Mouse (Mus musculus): ENCODE measurements around the gene Lars2. TPM values are rescaled to one million over a fixed set of nuclear protein-coding genes. Genes with fewer than 3 reads are reported as not detected.

Lars2 gene
- total RNA-seq, 1 experiment from 2014 or later: 141 TPM

DNA sequence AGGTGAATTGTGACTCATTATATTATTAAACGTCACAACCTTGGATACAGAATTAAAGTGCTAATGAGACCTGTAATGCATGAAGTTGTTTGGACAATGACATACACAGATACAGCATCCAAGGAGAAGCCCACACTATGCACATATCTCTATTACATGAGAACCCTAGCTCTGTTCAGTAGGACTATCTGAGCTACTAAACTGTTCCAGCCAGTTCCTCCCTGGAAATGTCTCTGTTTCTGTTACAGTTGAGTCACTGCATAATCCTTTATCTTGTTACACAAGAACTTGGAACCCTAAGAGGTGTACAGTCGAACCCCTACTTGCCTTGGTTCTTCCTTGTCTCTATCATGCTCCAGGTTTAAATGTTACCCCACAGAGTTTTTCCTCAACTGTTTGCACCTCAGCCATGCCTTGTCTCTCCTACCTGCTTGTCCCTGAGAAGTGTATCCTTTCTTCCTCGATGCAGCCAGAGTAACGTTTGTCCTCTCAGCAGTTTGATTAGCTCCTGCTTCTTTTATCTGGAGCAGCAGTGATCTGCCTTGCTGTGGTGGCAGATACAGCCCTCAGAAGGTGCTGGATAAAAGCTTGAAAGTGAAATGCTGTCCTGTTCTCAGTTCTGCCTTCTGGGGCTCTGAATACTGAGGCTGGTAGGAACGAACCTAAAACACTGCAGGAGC, 101.8 kb downstream of the Lars2 start:
- peak; percentile 71 for ATAC-seq (replicated peaks; ENCODE audit: low read depth, poor library complexity, severe bottlenecking)

DNA sequence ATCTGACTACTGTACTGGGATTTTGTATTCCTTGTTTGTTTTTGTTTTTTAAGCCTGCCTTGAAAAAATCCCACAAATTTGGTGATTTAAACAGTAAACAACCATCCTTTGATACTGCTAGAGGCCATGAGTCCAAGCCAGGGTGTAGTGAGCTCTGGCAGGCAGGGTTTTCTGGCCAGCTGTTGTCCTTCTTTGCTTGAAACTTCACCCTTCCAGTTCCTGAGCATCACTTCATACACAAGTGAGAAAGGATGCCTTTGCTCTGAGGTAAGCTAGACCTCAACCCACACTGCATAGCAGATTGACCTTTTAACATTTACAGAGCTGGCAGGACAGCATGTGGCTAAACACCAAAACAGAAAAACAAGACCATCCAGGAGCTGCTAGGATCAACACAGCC, 102.4 kb downstream of the Lars2 start:
- no peak for ATAC-seq (replicated peaks; ENCODE audit: low read depth, poor library complexity, severe bottlenecking)

DNA sequence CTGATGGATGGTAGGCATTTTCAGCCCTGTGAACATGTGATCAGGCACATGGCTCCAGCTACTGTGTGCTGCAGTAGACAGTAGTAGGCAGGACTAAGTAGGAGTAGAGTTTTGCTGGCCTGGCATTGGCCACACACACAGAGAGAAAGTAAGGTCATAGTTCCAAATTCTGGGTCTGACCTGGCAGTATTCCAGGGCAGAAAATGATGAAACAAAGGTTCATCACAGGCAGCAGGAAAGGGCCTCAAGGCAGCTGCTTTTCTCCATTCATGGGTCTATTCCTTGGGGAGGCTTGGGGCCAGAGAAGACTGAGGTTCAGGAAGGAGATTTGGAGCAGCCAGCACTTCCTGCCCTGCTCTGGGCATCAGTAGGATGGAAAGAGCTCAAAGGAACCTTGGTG, 106.7 kb downstream of the Lars2 start:
- ATAC-seq (replicated peaks; ENCODE audit: low read depth, poor library complexity, severe bottlenecking): no peak

DNA sequence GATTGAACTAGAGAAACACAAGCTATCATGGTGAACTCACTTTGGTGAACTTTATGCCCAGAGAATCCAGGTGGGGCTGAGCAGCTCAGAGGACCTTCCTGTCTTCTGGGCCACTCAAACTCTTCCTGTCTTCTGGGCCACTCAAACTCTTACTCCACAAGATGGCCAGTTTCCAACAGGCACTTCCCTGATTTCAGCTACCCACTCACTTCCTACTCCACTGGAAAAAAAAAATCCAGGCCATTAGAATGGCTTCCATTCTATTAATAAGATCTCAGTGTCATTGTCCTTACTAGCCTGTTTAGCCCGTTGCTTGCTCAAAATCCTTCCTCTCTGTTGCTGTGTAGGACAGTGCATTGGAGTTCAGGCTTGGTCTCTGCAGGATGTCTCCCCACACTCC, 108.8 kb downstream of the Lars2 start:
- no peak for ATAC-seq (replicated peaks; ENCODE audit: low read depth, poor library complexity, severe bottlenecking)

DNA sequence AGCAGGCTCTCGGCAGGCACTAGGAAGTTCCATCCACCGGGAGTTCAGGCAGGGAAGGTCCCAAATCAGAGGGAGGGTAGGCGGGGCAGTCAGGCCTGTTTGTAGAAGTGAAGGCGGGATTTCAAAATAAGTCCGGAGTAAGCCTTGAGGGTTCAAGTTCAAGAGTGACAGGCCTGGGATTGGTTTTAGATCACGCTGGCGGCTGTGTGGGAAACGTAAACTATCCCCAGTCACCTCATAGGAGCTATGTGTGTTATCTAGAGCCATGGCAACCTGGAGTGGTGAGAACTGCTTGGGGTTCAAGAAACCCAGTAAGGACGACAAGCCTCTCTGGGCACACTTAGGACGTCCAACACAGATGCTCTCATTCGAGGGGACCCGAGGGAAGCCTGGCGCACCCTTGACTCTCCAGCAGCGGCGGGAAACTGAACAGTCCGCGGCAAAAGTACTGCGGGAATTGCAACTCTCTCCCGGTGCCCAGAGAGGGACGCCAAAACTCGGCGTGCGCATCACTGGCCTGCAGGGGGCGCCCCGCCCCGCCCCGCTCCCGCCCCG, 111.4 kb downstream of the Lars2 start:
- peak; percentile 52 for ATAC-seq (replicated peaks; ENCODE audit: low read depth, poor library complexity, severe bottlenecking)

DNA sequence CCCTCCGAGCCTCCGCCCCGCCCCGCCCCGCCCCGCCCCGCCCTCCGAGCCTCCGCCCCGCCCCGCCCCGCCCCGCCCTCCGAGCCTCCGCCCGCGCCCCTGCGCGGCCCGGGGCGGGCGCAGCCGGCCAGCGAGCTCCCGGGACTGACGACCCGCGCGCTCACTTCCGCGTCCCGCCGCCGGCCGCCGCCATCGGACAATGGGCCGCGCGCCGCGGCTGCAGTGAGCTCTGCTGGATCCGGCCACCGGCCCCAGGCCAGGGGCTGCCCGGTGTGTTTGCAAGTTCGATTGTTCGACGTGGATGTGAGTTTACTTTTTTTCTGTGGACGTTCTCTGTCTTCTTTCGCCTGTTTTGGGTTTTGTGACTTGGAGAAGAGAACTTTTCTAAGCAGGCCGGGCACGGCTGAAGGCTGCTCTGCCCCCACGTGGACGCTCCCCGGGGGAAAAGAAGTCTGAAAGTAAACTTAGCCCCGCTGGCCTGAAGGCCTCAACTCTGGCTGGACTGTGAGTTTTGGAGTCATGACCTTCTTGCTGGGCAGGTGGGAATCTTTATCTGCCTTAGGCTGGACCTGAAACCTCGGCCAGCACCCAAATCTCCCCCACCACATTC, 112.0 kb downstream of the Lars2 start, which contains the start of gene Limd1:
TSS of gene Limd1 (plus strand) at position 121 of the 610 bp plus-strand sequence.
- ATAC-seq (replicated peaks; ENCODE audit: low read depth, poor library complexity, severe bottlenecking): peak; percentile 21; the same call in 1 of the 2 replicates

DNA sequence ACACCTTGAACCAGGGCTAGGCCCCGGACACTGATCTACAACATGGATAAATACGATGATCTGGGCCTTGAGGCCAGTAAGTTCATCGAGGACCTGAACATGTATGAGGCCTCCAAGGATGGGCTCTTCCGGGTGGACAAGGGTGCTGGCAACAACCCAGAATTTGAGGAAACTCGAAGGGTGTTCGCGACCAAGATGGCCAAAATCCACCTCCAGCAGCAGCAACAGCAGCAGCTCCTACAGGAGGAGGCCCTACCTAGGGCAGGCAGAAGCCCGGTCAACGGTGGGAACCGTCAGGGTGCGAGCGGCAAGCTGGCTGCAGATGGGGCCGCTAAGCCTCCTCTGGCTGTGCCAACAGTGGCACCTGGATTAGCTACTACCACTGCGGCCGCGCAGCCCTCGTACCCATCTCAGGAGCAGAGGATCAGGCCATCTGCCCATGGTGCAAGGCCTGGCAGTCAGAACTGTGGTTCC, 112.5 kb downstream of the Lars2 start:
- no peak for ATAC-seq (replicated peaks; ENCODE audit: low read depth, poor library complexity, severe bottlenecking)

DNA sequence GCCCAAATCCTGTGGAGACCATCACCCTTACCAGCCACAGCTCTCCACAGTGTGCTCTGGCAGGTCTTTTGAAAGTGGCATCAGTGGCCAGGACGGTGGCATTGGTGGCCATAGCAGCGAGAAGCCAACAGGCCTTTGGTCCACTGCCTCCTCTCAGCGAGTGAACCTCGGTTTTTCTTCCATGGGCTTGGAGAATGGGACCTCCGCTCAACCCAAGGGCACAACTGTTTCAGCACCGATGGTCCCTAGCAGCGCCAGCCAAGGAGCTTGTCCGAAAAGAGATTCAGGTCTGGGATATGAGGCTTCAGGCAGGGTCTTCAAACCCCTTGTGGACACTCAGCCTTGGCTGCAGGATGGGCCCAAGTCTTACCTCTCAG, 113.1 kb downstream of the Lars2 start:
- no peak for ATAC-seq (replicated peaks; ENCODE audit: low read depth, poor library complexity, severe bottlenecking)

DNA sequence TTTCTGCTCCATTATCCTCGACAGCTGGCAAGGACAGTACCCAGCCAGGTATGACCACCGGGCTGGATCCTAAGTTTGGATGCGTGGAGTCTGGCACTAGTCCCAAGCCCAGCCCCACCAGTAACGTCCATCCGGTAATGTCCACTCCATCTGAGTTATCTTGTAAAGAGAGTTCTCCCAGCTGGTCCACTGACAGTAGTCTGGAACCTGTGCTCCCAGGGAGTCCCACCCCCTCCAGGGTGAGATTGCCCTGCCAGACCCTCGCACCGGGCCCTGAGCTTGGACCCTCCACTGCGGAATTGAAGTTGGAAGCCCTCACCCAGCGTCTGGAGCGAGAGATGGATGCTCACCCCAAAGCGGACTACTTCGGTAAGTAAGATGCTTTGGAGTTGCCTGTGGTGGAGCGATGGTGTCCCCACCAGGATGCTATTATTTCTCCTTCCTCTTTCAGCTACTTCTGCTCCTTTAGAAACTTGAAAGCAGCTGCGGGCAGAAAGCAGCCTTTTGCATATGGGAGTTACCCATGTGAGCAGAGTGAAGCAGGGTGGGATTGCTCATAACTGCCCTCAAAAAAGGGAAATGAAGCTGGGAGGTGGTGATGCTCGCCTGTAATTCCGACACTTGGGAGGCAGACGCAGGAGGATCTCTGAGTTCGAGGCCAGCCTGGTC, 113.7 kb downstream of the Lars2 start:
- ATAC-seq (replicated peaks; ENCODE audit: low read depth, poor library complexity, severe bottlenecking): peak; percentile 67

DNA sequence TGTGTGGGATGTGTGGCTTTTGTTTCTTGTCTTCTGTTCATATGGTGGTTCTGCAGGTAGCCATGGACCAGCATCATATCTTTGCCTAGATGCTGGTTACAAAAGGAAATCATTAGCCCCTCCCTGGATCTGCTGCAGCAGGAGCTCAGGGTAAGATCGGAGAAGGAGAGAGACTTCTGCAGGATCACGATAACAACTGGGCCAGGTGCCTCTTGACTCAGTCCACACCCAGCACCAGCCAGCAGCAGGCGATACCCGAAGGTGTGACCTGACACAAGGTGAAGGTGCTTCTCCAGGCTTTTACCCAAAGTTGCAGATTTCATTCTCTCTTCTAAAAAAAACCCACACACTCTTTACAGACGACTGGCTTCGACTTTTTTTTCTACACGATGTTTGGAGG, 114.4 kb downstream of the Lars2 start:
- no peak for ATAC-seq (replicated peaks; ENCODE audit: low read depth, poor library complexity, severe bottlenecking)

DNA sequence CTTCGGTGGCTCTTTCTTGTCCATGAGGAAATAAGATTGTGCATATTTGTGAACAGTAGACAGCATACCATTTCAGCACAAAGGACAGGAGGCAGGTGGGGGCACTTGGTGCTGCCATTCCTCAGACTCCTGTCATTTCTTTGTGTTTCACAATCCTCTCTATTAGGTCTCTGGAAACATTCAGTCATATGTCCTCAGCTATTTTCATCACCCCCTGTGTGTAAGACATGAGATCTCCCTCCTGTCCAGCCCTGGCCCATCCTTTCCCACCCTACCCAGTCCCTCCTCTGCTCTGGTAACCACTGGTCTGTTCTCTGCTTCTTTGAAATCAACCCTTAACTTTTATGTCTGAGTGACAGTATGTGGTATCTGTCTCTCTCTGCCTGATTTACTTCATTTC, 116.9 kb downstream of the Lars2 start:
- no peak for ATAC-seq (replicated peaks; ENCODE audit: low read depth, poor library complexity, severe bottlenecking)

DNA sequence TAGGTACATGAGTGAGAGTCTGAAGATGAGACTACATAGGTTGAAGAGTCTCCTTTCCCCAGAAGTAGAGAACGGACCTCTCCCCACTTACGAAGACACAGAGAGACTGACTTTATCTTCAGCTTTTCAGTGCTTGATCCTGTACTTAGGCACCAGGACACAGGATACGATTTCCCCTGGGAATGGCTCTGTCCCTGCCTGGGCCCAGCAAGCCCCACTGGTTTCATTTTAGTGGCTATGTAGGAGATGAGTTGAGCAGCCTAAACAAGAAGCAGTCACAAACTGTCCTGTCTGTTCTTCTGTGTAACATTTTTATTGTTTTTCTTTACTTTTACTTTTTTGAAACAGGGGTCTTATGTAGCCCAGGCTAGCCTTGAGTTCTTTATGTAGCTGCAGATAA, 118.1 kb downstream of the Lars2 start:
- ATAC-seq (replicated peaks; ENCODE audit: low read depth, poor library complexity, severe bottlenecking): no peak

DNA sequence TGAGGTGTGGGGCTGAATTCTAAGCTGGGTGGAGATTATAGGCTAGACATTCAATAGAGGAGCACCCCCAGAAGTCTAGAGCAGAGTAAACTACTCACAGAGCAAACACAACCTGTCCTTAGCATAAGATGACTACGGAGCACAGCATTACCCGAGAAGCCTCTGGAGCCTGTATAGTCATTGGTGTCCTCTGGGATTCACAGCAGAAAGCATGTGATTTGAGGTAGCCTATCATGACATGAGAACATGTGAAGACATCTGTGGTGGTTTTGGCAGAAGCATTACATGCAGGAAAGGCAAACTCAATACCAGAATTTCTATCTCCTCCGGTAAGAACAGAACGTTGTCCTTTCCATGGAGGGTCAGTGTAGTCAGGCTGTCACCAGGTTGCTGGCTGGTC, 118.8 kb downstream of the Lars2 start:
- ATAC-seq (replicated peaks; ENCODE audit: low read depth, poor library complexity, severe bottlenecking): no peak

DNA sequence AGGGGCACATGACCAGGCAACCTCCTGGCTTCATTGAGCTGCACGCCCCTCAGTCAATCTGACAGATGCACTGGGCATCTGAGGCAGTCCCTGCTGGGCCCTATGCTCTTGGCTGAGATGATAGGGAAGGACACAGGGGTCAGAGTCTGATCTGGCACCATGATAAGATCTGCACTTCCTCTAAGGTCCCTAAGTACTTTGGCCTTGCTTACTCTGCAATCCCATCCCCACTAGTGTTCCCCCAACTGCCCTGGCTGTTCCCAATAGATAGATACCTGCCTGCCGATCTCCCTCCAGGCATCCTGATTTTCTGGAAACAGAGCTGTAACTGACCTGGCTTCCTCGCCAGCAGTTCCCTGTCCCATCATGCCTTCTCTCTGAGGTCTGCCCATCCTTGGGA, 119.9 kb downstream of the Lars2 start:
- no peak for ATAC-seq (replicated peaks; ENCODE audit: low read depth, poor library complexity, severe bottlenecking)

DNA sequence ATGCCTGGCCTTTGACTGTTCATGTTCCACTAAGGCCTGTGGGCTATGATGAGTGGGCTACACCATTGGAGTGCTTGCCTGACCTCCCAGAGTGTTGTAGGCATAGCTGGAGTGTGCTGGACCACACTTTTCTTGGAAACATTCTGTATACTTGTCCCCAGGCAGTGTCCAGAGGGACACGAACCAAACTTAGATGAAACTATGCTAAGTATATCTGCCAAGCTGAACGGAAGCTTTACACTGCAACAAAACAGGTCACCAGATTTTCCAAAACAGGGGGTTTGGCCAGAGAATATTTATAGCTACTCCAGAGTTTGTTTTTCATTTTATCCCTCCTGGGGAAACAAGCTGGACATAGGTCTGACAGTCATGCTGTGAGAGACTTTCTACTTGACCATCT, 122.3 kb downstream of the Lars2 start:
- no peak for ATAC-seq (replicated peaks; ENCODE audit: low read depth, poor library complexity, severe bottlenecking)

DNA sequence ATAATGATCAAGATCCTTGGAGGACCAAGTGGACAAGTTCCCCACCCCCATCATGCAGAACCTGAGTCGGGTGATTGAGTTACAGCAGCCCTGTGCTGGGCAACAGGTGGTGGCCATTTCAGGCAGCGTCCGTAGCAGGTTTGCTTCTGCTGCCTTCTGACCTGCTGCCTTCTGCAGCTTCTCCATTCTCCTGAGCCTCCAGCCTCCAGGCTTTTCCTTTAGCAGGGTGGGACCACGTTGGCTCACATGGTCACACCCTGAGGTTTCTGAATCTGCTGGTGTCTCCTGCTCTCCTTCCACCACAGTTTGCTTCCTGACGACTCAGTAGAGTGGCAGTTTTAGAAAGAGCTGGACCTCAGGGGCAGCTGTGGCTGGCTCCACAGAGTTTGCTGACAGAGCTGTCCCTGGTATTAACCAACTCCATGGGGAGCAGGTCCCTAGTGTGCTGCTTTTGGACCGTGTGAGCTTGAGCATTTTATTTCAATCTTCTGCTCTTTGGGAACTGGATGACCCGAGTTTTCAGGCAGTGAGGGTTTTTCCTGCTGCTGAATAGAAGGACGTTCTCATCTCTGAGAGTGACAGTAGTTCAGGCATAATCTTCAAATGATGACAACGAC, 123.1 kb downstream of the Lars2 start:
- ATAC-seq (replicated peaks; ENCODE audit: low read depth, poor library complexity, severe bottlenecking): 0 out of 2 replicates have a peak, but pooled peaks have one; percentile 21

DNA sequence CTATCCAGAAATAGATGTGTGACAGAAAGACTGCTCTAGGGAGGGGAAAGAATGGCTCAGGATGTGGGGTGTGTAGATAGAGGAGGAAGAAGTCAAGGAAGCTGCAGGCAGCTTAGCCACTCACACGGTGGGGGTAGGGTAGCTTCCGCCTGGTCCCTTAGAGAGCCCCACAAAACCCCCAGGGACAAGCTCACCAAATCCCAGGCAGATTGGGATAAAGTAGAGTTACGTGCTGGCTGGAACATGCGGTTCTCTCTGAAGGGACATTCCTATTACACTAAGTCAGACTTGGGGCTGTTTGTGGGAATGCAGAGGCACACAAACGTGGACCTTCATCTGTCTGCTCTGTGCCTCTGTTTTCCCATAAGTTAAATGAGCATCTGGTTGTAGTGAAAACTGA, 124.2 kb downstream of the Lars2 start:
- no peak for ATAC-seq (replicated peaks; ENCODE audit: low read depth, poor library complexity, severe bottlenecking)

DNA sequence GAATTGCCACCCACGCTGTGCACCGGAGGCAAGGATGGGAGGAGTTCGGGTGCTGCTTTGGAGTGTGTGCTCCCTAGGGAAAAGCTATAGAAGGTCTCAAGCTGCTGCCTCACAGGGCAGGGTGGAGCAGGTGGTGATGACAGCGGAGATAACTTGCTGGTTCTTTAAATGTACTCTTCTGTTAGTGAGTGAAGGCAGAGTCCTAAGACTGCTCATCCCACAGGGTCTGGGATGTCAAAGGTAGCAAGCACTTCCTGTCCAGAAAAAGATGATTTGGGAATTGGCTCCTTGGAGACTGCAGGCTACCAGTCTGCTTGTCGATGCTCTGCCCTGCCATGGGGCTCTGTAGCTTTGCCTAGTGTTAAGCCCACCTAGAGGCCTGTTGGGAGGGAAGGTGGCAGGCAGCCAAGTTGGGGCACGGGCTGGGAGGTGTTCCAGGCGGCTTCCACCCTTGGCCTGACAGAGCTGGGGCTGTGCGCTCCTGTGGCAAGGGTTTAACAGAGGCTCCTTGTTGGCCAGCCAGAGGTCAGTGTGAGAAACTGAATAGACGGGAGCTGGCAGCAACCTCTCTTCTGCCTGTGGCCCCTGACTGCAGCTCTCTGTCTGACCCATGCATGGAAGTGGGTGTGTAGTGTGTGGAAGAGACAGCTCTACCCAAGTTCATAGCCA, 125.3 kb downstream of the Lars2 start:
- ATAC-seq (replicated peaks; ENCODE audit: low read depth, poor library complexity, severe bottlenecking): no peak; the same call in 1 of the 2 replicates

DNA sequence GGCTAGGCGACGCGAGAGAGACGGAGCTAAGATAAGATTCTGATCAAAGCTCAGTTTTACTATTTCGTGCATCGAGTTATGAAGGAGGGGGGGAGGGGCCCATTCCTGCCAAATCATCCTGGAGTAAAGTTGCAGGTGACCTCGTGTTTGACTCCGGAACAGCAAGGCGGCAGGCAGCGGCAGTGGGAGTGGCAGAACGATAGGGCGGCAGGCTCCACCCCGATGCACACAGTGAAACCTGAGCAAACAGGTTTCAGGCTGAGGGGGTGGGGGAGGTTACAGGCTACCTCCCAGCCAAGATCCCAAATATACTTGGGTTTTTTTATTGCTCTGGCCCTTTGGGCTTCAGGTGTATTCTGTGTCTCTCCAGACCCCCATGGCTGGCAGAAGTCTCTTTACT, 129.9 kb downstream of the Lars2 start:
- no peak for ATAC-seq (replicated peaks; ENCODE audit: low read depth, poor library complexity, severe bottlenecking)

DNA sequence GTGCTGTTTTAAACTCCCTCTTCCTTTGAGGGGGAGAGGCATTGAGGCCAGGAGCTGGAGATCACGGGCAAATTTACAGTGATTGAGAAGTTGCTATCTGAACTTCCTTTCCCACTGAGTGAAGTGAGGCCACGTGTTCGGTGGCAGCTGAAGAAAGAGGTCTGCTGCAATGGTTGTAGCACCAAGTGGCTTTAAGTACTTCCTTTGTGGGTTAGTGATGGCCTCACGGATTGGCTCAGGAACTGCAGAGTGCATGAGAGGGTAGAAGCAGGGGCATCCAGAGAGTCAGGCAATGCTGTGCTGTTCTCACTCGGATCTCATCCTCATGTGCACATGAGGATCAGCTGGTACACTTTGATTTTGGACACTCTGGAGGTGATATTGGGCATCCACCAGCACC, 131.2 kb downstream of the Lars2 start:
- ATAC-seq (replicated peaks; ENCODE audit: low read depth, poor library complexity, severe bottlenecking): peak; percentile 98
